Mouse (Mus musculus): ENCODE data around the gene Leo1. TPM values are rescaled to one million over a fixed set of nuclear protein-coding genes. Genes with fewer than 3 reads are reported as not detected.
A peak's percentile ranks its signal among the peaks of the same experiment; 100 is the strongest.

The Leo1 gene
- total and polyA plus RNA-seq, 3 experiments, result 43.1 to 60.7 (median 49.9) TPM

DNA sequence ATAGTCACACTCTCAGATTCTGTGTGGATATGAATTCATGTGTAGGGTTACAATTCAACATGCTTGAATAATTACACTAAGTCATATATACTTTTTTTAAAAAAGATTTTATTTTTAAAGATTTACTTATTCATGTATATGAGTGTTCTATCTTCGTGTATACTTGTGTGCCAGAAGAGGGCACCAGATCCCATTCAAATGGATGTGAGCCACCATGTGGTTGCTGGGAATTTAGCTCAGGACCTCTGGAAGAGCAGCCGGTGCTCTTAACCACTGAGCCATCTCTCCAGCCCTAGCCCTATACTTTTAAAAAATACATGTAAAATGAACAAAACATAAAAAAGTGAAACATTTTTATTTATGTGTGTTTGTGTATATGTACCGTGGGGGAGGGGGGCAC, 26.3 kb downstream of the Leo1 start:
- no peak overlapping the region for H3K9ac ChIP-seq (ENCODE audit: insufficient read depth, low read depth)
- H3K4me3 ChIP-seq (replicated peaks in 1 of 3; ENCODE audit: low read depth in 2 of 3, low read length in 2 of 3, poor library complexity in 1 of 3), result no peak overlapping the region
- no peak overlapping the region for H3K4me2 ChIP-seq (ENCODE audit: insufficient read depth, low read depth, poor library complexity, severe bottlenecking)
- H3K9me3 ChIP-seq (replicated peaks; ENCODE audit: low read length), result no peaks in the 10 kb centered on the region
- peaks cover 2% of the 10 kb centered on the region for H3K79me2 ChIP-seq (replicated peaks; ENCODE audit: control insufficient read depth, extremely low read depth, insufficient read depth, poor library complexity, severe bottlenecking)
- H3K4me1 ChIP-seq (ENCODE audit: control insufficient read depth in 1 of 2, insufficient read depth in 2 of 2), result peaks cover 4 to 40% of the 10 kb centered on the region in 2 experiments
- no peaks in the 10 kb centered on the region for H3K27me3 ChIP-seq (replicated peaks)
- dilution Hi-C loops (cut with MboI; ENCODE audit: extremely low pct_ligation_motif_present, extremely low pct_unique_long_range_greater_than_20kb, low sequenced_read_pairs) (no loop called here), in situ Hi-C loops (cut with MboI; ENCODE audit: low pct_ligation_motif_present, low pct_unique_long_range_greater_than_20kb, low sequenced_read_pairs) (no loop called here)
- TF ChIP-seq SIN3A (IDR thresholded peaks at IDR 0.05; ENCODE audit: low read length) (no peak), CTCF (conservative IDR thresholded peaks at IDR 0.05 in 1 of 2, IDR thresholded peaks at IDR 0.05 in 1 of 2; ENCODE audit: low read depth in 2 of 2, low read length in 2 of 2) (peak in 1 of 2 experiments; percentile 30; a peak in 2 of 4 replicates)
- H3K27ac ChIP-seq (ENCODE audit: insufficient read depth, low read depth), result no peak overlapping the region
- DNase-seq (ENCODE audit: extremely low read depth), result no peak
- peaks cover 48 to 79% of the 10 kb centered on the region in 2 experiments for H3K36me3 ChIP-seq (replicated peaks in 1 of 2; ENCODE audit: control insufficient read depth in 1 of 2, insufficient read depth in 1 of 2, low read length in 1 of 2)

DNA sequence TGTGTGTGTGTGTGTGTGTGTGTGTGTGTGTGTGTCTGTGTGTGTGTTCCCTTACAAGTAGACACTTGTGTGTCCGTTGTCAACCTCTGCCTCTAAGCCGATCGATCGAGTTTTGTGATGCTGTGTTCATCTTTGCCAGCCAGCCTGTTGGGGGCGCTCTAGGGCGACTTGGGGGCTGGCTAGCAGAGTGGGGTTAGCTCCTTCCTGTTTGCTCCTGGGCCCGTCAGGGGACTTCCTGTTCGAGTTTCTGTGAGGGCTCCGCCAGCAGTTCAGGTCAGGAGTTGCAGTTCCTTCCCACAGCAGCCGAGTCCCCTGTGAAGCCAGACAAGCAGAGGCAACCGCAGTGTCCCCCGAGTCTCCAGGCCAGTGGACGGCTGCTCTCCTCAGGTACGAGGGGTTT, 27.0 kb downstream of the Leo1 start:
- TF ChIP-seq NRF1 (IDR thresholded peaks at IDR 0.05; ENCODE audit: low read depth, low read length) (no peak), RAD21 (IDR thresholded peaks at IDR 0.05; ENCODE audit: low read depth, low read length) (no peak), MEF2A (IDR thresholded peaks at IDR 0.05; ENCODE audit: borderline replicate concordance, low read depth, low read length) (no peak), SIN3A (IDR thresholded peaks at IDR 0.05; ENCODE audit: low read length) (no peak), ZMIZ1 (IDR thresholded peaks at IDR 0.05; ENCODE audit: low read depth, low read length) (no peak), CHD2 (IDR thresholded peaks at IDR 0.05; ENCODE audit: low read length) (no peak), HCFC1 (IDR thresholded peaks at IDR 0.05; ENCODE audit: low read depth, low read length) (peak; percentile 43; the same call in 1 of the 2 replicates), KAT2A (IDR thresholded peaks at IDR 0.05; ENCODE audit: insufficient replicate concordance, low read length) (no peak), POLR2AphosphoS2 (IDR thresholded peaks at IDR 0.05; ENCODE audit: low read depth, low read length) (no peak), E2F4 (IDR thresholded peaks at IDR 0.05; ENCODE audit: insufficient replicate concordance, low read depth, low read length) (no peak), USF2 (conservative IDR thresholded peaks at IDR 0.05; ENCODE audit: low read depth, low read length) (no peak), SMC3 (IDR thresholded peaks at IDR 0.05; ENCODE audit: low read depth, low read length) (no peak), CTCF (conservative IDR thresholded peaks at IDR 0.05 in 1 of 2, IDR thresholded peaks at IDR 0.05 in 1 of 2; ENCODE audit: low read depth in 2 of 2, low read length in 2 of 2) (peak in 1 of 2 experiments; percentile 55; a peak in 2 of 4 replicates), ELF1 (IDR thresholded peaks at IDR 0.05; ENCODE audit: low read depth, low read length) (0 out of 2 replicates have a peak, but pooled peaks have one; percentile 21)
- no peak overlapping the region for H3K4me3 ChIP-seq (replicated peaks in 1 of 3; ENCODE audit: low read depth in 2 of 3, low read length in 2 of 3, poor library complexity in 1 of 3)
- peaks cover under 1 to 33% of the 10 kb centered on the region in 2 experiments for H3K4me1 ChIP-seq (ENCODE audit: control insufficient read depth in 1 of 2, insufficient read depth in 2 of 2)
- H3K9me3 ChIP-seq (replicated peaks; ENCODE audit: low read length), result no peaks in the 10 kb centered on the region
- no peak overlapping the region for H3K27ac ChIP-seq (ENCODE audit: insufficient read depth, low read depth)
- no peaks in the 10 kb centered on the region for H3K27me3 ChIP-seq (replicated peaks)
- H3K4me2 ChIP-seq (ENCODE audit: insufficient read depth, low read depth, poor library complexity, severe bottlenecking), result no peak overlapping the region
- in situ Hi-C loops (cut with MboI; ENCODE audit: low pct_ligation_motif_present, low pct_unique_long_range_greater_than_20kb, low sequenced_read_pairs), result no loop called here
- H3K36me3 ChIP-seq (replicated peaks in 1 of 2; ENCODE audit: control insufficient read depth in 1 of 2, insufficient read depth in 1 of 2, low read length in 1 of 2), result peaks cover 44 to 78% of the 10 kb centered on the region in 2 experiments
- dilution Hi-C loops (cut with MboI; ENCODE audit: extremely low pct_ligation_motif_present, extremely low pct_unique_long_range_greater_than_20kb, low sequenced_read_pairs), result no loop called here
- no peak overlapping the region for H3K9ac ChIP-seq (ENCODE audit: insufficient read depth, low read depth)
- peak; percentile 71 for DNase-seq (ENCODE audit: extremely low read depth)
- H3K79me2 ChIP-seq (replicated peaks; ENCODE audit: control insufficient read depth, extremely low read depth, insufficient read depth, poor library complexity, severe bottlenecking), result peaks cover 2% of the 10 kb centered on the region
